Mouse (Mus musculus): Measurements from ENCODE around the gene Krt7.

The Krt7 gene

DNA sequence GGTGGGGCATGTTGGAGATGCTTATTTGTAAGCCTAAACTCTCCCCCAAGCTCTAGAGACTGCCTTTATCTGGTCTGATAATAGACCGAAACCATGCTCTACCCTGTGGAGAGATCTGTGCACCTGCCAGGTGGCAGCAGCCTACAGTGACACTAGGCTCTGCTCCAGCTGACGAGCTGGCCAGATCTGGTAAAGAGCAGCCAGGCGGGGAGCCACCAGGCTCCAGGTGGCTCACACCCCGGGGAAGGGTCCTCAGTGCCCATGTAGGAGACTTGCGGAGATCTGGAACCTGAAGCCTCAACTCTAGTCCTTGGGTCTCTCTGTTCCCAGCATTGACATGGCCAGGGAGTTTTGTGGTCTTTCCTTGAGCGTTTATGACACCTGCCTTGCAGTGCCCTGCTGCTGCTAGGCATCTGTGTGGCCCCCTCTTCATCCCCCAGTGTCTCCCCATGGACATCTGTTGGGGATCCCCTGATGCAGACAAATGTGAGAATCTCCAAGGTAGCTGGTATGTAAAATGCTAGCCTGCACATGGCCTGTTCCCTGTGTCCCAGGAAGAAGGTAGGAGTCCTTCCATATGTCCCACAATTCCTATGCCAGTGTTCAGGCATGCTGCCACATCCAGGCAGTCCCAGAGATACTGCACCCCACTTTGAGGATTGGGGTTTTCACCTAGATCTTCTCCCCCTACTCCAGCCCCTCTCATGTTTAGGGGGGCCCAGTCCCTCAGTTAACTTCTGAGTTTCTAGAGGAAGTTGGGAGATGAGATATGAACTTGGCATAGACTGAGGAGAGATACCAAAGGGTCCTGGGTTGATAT, 34.7 kb upstream of the Krt7 start:
- in situ Hi-C loops (cut with MboI; ENCODE audit: low sequenced_read_pairs), result no loop called here

DNA sequence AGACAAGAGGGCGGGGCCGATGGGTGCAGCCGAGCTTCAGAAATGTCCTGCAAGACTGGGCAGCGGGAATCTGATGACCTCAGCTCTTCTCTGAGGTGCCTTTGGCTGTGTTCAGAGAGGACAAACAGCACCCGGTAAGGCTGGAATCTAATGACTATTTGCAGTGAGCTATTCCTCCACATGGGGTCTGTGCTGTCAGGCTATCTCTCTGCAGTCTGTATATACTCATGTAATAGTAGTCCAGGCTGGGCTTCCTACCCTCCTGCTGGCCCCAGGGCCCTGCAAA, 34.1 kb upstream of the Krt7 start:
- in situ Hi-C loops (cut with MboI; ENCODE audit: low sequenced_read_pairs), result no loop called here

DNA sequence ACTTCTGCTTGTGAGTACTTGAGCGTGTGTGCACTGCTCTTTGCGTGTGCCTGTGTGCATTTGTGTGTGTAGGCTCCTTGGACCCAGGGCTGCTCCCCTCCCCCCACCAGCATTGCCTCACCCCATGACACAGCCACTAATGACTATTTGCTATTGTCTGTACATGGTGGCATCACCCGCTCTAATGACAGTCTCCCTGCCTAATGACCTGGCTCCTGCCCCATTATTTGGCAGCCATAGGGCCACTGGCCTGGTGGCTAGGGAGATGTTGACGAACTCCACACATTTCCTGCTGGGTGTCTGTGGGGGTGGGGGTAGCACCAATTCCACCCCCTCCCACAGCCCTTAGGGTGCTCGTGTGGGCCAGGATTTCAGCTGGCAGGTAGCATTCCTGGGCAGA, 32.2 kb upstream of the Krt7 start:
- in situ Hi-C loops (cut with MboI; ENCODE audit: low sequenced_read_pairs), result no loop called here

GRCm38 (mm10) chr15:101381758-101382157, 29.1 kb upstream of the Krt7 start:
- in situ Hi-C loops (cut with MboI; ENCODE audit: low sequenced_read_pairs), result no loop called here

DNA sequence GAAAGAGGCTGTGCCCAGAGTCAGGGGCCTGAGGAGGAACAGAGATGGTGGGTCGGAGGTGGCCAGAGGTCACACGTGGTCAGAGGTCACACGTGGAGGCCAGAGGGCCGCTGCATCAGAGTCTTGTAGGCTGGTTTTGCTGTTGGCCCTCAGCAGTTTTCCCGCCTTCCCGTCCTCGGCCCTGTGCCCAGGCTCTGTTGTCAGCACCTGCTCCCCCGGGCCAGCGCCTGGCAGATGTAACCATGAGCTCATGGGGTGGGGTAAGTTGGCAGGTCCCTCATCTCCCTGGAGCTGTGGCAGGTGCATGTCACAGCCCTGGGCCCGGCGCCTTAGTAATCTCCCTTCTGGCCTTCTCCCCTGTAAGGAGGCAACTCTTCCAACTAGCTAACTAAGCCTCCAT, 28.0 kb upstream of the Krt7 start:
- in situ Hi-C loops (cut with MboI; ENCODE audit: low sequenced_read_pairs), result no loop called here

GRCm38 (mm10) chr15:101384610-101385009, 26.2 kb upstream of the Krt7 start:
- in situ Hi-C loops (cut with MboI; ENCODE audit: low sequenced_read_pairs), result no loop called here

DNA sequence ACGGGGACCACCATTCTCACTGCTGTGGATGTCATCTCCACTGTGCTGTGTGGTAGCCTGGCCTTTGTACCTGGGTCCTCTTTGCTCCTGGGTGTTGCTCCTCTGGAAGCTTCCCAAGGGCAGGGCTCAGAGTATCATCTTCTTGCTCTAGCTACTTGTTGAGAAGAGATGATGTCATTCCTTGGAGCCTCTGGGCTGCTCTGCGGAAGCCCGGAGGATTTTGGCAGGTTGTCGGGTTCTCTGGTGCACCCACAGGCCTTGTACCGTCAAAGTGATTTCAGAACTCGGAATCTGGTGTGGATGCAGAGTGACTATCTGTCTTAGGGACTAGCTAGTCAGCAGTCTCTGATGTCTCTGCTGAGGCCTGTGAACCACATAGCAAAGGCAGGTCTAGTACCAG, 25.8 kb upstream of the Krt7 start:
- in situ Hi-C loops (cut with MboI; ENCODE audit: low sequenced_read_pairs), result no loop called here

DNA sequence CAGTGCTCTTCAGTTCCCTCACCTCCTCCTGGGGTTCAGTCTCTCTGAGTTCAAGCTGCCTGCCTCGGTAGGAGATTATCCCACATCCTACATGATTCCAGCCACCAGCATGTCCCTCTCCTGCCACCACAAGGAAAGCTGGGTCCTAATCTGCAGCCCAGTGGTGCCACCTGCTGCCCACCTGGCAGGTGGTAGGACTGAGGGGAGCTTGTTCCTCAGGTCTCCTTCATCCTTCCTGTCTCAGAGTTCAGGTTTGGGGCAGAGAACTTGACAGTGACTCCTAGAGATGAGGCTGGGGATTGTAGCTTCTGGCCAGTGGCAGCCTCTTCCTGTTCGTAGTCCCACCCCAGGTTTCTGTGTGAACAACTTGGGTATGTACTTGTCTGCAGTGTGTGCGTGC, 23.7 kb upstream of the Krt7 start:
- in situ Hi-C loops (cut with MboI; ENCODE audit: low sequenced_read_pairs), result no loop called here

DNA sequence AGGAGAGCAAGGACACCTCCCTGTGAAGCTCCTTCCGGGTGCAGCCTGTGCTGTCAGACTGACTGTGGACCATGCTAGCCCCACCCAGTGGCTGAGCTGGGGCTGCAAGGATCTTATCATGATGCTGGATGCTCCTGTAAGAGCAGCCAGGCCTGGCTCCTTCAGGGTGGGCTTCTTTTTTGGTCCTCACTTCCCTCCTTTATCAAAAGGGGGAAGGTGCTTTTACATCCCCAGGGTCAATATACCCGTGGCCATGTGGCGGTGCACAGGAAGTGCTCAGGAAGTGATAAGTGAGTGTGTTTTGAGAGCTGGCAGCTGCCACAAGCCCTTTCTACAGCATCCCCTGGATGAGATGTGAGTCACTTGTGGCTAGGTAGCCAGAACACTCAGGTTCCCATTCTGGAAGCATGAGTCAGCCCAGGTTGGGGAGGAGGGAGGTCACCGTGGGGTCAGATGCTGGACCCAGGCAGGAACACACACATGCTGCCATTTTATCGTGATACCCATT, 22.8 kb upstream of the Krt7 start:
- in situ Hi-C loops (cut with MboI; ENCODE audit: low sequenced_read_pairs), result no loop called here

DNA sequence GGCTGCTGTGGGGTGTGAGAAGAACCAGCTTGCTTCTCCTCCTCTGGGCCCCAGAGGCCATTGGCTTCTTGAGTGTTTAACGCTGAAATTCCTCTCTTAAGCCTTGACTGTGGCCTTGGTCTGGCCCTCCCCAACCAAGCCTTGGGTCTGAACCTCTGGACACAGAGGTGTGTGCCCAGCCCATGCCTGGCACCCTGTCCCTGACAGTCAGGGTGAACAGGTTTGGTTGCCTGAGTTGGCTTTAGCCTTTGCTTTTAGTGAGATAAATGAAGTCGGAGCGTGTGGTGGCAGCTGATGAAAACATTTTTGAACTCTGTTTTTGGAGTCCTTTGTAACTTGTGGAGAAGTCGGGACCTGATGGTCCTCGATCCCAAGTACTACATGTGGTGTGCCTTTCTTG, 20.6 kb upstream of the Krt7 start:
- in situ Hi-C loops (cut with MboI; ENCODE audit: low sequenced_read_pairs), result no loop called here

GRCm38 (mm10) chr15:101392251-101392650, 18.6 kb upstream of the Krt7 start:
- in situ Hi-C loops (cut with MboI; ENCODE audit: low sequenced_read_pairs), result no loop called here

DNA sequence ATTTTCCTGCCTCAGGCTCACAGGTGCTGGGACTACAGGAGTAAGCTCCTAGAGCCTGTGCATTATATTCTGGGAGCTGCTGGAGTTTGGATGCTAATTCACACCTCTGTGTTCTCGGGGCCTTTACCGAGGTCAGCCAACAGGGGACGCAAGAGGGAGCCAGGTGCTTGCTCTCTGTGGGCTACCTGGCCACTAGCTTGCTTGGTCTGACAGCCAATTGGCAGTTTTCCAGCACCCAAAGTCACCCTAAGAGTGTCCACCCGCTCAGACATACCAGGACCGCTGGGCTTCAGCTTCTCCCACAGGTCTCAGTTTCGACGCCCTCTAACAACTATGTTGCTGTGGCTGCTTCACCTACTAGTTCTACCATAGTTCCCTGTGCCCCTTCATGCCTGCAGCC, 15.9 kb upstream of the Krt7 start:
- in situ Hi-C loops (cut with MboI; ENCODE audit: low sequenced_read_pairs), result no loop called here

- in situ Hi-C loops (cut with MboI; ENCODE audit: low sequenced_read_pairs), result no loop called here
These were observed 14.4 kb upstream of the Krt7 start for GRCm38 (mm10) chr15:101396466-101396865.

- in situ Hi-C loops (cut with MboI; ENCODE audit: low sequenced_read_pairs), result no loop called here
These were observed 13.9 kb upstream of the Krt7 start for GRCm38 (mm10) chr15:101396921-101397320.

GRCm38 (mm10) chr15:101397683-101398082, 13.2 kb upstream of the Krt7 start:
- in situ Hi-C loops (cut with MboI; ENCODE audit: low sequenced_read_pairs), result no loop called here

DNA sequence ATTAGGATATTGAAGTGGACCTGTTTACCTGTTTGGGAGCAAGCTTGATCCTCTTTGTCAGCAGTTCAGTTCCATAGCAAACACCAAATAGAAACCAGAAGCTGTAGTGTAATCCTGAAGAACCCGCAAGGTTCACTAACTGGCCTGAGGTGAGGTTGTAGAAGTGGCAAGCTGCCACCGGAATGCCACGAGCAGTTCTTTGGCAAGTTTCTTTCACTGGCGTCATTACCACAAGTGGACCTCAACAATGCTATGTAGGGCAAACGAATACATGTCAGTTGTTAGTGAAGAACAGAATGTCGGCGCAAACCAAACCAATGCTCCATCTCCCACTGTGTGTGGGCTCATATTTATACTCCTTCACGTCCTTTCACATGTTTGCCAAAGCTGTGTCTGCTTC, 12.6 kb upstream of the Krt7 start:
- in situ Hi-C loops (cut with MboI; ENCODE audit: low sequenced_read_pairs), result no loop called here

DNA sequence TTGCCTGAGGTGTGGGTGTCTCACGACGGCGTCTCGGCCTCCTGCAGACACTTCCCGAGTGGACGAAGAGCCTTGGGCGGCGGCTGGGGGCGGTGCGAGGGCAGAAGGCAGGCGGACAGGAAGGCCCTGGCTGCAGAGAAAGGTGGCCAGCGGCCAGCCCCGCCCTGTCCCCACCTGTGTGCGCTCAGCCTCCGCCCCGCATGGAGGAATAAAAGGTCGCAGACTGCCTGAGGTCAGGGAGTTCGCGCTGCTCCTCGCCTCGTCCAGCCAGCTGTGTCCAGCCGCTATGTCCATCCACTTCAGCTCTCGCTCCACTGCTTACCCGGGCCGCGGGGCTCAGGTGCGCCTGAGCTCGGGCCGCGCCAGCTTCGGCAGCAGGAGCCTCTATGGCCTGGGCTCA, 1.3 kb downstream of the Krt7 start:
- in situ Hi-C loops (cut with MboI; ENCODE audit: low sequenced_read_pairs), result no loop called here

DNA sequence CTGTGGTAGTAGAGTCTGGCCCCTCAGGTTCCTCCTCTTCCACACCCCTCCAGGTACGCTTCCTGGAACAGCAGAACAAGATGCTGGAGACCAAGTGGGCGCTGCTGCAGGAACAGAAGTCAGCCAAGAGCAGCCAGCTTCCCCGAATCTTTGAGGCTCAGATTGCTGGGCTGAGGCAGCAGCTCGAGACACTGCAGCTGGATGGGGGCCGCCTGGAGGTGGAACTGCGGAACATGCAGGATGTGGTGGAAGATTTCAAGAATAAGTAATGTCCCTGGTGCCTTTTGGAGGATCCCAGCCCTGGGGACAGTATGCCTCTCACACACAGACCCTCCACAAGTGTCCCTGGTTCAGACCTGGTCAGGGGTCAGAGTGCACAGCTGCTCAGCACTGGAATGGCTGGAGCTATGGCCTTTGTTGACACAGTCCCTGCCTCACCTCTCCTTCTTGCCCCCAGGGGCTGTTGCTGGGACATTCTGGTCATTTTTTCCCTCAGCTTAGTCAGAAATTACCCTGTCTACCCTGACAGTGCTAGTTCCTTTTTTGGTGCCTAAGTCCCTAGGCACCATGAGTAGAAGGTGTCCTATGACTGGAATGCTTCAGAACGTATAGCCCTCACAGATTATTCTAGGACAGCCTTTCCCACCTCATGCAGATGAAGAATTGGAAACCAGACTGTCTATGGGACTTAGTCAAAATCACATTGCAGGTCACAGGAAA, 3.2 kb downstream of the Krt7 start:
- in situ Hi-C loops (cut with MboI; ENCODE audit: low sequenced_read_pairs), result no loop called here

DNA sequence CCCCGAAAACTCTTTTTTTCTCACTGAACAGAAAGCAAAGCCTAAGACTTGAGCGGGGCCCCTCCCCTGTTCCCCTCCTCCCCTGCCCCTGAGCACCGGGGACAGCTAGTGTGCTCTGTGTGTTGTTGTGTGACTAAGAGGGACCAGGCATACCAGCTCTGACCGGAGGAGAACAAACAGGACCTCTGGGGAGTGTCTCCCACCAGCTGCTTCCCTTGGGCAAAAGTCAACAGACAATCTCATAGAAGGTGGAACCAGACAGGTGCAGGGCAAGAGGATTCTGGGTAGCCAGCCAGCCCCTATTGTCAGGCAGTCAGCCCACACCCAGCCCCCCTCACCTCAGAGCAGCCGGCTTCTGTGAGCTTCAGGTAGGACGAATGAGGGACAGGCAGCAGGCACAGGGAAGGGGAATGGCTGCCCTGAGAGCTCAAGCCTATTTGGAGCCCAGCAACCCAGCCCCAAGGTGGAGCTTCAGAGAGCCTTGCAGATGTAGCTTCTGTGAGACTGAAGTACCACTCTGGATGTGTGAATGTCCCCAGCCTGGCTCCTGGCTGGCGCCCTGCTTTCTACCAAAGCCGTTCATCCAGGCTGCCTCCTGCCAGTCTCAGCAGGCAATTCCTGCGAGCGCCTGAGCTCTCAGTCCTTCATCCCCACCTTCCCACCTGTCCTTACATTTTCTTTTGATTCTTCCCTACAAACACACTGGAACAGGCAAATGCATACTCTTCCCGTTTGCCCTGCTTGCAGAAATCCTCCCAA, 4.1 kb downstream of the Krt7 start:
- in situ Hi-C loops (cut with MboI; ENCODE audit: low sequenced_read_pairs), result no loop called here

DNA sequence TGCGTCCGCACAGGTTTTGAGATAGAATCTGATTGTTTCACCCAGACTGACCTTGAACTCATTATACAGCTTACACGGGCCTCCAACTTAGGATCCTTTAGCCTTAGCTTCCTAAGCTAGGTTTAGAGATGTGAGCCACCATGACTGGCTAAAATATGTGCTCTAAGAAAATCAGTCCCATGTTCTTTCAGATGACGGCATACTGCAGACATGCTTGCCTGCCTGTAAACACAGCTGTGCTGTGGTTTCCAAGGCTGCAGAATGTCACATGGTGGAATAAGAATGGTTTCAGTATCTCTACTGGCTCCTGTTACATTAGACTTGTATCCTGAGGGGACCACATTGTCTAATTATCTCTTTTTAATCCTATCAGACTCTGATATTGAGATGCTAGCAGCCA, 8.1 kb downstream of the Krt7 start:
- in situ Hi-C loops (cut with MboI; ENCODE audit: low sequenced_read_pairs), result no loop called here

DNA sequence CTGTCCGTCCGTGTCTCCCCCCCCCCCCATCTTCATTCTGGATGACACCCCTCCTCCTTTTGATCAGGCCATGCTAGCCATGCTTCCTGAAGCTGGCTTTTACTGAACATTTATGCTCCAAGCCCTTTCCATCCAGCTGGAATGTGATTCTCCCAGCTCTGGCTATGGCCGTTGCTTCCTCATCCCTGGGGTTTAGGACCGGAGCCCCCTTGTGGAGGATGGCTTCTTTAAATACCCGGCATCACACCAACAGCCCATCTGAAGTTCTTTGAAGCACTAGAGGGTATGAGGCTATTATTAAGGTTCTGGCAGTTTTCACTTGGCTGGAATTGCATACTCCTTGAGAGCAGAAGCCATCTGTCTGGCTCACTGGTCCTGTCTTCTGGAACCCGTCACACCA, 10.1 kb downstream of the Krt7 start:
- in situ Hi-C loops (cut with MboI; ENCODE audit: low sequenced_read_pairs), result no loop called here

GRCm38 (mm10) chr15:101424914-101425313, 14.1 kb downstream of the Krt7 start:
- in situ Hi-C loops (cut with MboI; ENCODE audit: low sequenced_read_pairs), result no loop called here
